Mouse (Mus musculus): ENCODE measurements at regions not wholly inside any gene's neighbourhood (a gene's known extent, or its start where the extent isn't known, plus 50 kb on each side); places are given as distances from the start of the nearest gene placed in this dataset.
"Not testable (repeated sequence)": the region's sequence is repeated elsewhere in the genome, so short reads cannot be mapped to it uniquely, and the experiment has no call there.

DNA sequence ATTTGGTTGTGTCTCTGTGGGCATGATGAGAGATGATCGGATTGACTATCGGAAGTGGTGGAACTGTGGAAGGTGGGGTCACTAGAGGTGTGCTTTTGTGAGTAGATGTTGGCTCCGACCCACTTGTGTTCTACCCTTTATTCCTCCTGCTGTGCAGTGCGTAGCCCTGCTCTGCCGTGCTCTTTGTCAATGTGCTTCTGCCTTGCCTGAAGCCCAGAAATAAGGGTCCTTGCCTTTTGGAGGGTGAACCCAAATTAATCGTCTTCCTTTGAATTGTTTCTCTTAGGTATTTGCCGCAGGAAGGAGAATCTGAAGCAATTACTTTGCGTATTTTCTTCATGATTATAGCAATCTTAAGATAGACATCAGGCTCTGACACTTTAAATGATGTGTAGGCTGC, 421.6 kb upstream of the Zfp507 start:
- no peak for DNase-seq (ENCODE audit: low read depth)

DNA sequence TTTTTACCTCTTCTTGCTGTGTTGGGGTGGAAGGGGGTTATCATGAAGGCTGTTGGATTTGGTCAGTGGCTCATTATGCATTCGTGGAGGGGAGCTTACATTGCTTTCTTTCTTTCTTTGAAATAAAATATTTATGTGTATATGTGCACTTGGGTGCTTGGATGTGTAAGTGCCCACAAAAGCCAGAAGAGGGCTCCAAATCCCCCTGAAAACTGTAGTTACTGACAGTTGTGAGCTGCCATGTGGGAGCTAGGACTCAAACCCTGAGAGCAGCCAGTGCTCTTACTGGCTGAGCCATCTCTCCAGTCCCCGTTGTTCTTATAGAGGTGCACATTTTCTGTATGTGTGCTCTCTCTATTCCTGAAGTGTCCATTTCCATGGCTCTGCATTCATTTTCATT, 415.6 kb upstream of the Zfp507 start:
- no peak for DNase-seq (ENCODE audit: low read depth)

DNA sequence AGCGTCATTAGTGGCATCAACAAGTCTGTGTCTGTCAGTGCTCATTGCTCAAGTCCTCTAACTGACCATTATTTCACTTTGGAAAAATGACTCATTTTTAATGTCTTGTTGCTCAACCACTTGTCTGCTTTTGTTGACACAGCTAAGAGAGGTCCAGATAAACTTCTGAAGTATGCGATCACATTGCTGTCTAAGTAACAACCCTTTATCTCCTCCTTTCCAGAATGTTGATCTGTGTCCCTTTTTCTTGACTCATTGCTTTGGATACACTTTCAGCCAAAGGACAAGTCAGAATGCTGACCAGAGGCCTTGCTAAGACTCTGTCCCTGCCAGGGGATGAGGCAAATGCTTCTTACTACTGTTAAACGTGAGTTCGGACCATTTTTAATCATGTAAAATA, 407.2 kb upstream of the Zfp507 start:
- no peak for DNase-seq (ENCODE audit: low read depth)

DNA sequence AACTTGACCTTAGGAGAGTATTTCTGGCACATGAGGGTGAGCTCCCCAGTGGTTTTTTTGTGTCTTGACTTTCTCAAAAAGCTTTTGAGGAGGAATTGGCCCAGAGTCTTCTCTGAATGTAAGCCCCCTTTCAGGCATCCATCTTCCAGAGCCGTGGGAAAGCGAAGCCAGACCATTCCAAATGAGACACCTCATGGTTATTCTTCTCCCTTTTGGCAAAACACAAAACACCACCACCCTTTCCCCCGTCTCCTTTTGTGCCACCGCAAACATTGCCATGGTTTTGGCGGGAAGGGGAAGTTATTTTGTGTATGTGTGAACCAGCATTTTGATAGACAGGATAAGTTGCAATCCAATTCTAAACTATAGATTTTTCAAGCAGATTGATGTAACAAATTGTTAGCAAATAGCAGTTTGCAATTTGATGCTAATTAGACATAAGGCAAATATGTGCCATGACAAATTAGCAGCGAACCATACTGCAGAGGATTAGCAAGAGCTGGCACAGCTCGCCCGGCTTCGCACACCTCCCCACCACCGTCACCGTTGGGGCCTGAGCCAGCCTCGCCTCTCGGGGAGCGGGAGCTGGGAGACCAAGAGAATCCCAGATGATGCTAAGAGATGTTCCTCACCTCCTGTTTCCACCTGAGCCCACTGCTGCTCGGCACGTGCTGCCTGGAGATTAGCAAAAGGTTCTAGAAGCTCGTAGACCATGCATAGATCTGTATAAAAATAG, 404.9 kb upstream of the Zfp507 start:
- DNase-seq (ENCODE audit: low read depth), result no peak

DNA sequence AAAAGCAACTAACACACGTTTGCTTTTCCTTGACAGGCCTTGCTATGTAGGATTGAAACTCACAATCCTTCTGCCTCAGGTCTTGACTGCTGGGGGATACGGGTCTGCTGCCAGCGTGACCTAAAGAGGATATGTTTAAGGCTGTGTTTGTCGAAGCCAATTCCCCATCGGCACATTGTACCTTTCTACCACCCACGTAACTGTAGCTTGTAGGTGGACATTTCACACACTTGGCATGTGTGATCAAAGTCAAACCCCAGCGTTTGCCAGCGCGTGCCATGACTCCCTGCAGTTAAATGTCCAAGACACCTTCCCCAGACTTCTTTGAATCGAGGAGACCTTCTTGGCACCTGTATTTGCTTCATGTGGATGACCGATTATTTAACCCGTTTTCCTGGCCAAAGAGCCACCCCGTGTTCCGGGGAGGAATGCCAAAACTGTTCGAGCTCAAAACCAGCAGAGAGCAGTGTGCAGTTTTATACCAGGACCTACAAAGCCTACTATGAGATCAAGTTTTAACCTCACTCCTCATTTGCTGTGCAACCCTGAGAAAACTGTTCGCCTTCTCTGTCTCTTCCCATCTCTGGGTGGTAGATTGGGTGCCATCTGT, 395.4 kb upstream of the Zfp507 start:
- no peak for DNase-seq (ENCODE audit: low read depth)

DNA sequence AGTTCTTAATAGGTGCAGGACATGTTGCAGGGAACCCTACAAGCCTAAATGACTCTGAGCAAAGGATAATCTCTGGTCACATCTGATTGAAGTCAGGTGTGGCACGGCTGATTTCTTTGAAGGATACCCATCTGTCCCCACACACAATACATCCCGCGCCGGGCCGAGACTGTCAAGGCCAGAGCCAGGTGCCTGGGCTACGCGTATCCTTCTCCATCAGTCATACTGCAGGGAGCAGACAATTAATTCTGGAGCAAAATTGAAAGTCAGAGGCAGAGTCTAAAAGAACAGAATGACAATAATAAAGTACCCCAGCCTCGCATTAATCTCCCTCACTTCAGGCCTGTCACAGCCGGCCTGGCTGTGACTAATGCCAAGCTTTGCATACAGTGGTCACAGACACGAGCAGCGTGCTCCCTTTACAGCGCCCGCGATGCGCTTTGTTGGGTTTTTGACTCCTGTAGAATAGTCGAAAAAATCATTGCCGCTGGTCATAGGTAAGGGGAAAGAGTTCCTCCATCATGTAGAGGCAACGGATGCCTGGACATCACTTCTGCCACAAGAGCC, 393.4 kb upstream of the Zfp507 start:
- no peak for DNase-seq (ENCODE audit: low read depth)

DNA sequence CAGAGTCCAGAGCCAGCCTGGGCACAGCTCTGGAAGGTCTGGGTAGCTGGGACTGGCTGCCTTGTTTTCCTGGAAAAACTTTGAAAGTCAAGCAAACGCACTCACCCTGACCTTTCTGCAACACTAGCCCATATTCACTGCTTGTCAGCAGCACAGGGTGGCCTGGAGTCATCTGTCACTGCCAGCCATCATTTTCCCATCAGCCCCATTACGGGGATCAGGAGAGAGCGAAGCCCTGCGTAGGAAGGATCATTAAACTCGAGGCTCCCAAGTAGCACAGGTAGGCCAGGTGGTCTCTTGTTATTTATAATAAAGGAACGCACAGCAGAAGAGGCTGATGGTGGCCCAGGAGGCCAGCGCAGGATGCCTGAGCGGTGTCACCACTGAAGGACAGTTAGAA, 389.8 kb upstream of the Zfp507 start:
- no peak for DNase-seq (ENCODE audit: low read depth)

DNA sequence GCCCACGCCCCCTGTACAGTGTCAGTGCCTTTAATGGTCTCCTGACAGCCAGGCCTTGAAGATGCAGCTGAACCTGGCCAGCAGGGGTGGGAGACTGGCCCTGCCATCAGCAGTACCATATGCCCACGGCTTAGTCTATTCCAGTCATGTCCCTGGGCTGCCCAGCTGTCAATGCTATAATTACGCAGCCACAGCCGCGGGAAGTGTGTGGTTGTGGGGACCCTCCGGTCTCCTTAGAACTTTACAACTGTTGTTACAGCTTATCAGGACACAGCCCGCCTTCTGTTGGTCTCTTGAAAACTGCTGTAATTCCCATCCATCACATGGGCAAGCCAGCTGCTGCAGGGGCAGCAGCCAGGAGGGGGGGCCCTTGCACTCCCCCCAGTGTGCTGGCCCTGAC, 375.1 kb upstream of the Zfp507 start:
- DNase-seq (ENCODE audit: low read depth), result no peak

DNA sequence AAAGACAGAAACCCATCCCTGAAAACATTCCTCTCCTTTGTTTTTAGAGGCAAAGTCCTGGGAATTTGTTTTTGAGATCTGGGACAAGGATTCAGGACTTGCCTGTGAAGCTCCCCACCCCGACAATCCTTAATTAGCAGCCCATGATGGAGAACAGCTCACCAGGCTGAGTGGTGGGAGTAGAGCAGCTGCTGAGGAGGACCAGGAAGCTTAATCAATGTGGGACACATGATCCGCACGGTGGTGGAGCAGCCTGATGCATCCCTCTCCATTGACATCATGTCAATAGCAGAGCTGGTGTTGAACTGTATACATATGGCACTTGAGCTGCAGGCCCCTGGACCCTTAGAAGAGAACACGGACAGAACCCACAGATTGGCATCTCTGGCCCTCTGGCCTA, 372.5 kb upstream of the Zfp507 start:
- no peak for DNase-seq (ENCODE audit: low read depth)

DNA sequence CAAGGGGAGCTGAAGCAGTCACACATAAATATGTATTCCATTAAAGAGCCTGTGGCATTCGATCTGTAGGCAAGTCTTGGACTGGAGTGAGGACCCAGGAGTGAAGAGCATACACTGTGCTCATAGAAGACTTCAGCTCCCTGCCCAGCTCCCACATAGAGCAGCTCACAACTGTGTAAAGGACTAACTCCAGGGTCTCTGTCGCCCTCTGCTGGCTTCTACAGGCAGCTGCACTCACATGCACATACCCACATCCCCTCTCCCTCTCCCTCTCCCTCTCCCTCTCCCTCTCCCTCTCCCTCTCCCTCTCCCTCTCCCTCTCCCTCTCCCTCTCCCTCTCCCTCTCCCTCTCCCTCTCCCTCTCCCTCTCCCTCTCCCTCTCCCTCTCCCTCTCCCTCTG, 369.7 kb upstream of the Zfp507 start:
- not testable (repeated sequence) for DNase-seq (ENCODE audit: low read depth)

DNA sequence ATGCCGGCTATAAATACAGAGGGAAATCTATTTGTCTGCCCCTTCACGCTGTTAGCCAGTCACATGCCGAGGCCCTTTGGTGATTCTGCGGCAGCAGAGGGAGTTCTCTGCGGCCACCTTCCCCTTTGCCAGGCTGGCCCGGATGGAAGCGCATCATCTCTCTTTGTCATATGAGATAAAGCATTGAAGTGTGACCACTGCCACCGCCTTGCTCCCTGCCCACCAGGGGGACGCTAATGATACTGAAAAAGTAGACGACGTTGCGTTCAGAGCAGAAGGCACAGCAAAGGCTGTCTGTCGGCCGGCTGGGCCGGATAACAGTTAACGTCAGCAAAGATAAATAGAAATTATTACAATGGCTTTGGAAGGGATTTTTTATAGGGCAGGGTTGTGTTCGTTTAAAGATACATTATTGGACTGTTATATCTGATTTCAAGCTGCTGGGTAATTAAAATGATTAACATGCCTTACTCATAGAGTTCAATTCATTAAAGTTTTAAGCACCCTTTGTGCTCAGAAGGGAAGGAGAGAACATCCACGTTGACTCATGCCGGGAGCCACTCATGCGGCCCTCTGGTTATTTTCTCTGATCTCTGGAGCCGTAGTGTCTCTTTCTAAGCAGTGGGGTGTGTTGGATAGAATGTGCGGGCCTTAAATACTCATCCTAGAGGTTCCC, 354.6 kb upstream of the Zfp507 start:
- no peak for DNase-seq (ENCODE audit: low read depth)

DNA sequence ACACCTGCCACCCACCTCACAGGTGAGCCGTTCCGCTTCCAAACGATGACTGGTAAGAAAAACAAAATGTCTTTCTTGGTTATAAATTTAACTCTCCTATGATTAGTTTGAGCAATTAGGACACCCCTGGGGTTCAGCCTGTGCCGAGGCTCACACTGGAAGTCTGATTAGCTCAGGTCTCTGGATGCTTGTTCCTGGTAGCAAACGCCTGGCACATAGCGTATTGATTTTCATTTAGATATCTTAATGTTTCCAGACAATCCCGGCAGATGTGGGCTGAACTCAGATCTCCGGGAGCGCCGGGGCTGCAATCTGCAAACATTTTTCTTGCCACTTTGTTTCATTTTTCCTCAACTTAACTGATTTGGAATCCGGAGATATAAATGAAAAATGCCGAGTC, 353.8 kb upstream of the Zfp507 start:
- no peak for DNase-seq (ENCODE audit: low read depth)

DNA sequence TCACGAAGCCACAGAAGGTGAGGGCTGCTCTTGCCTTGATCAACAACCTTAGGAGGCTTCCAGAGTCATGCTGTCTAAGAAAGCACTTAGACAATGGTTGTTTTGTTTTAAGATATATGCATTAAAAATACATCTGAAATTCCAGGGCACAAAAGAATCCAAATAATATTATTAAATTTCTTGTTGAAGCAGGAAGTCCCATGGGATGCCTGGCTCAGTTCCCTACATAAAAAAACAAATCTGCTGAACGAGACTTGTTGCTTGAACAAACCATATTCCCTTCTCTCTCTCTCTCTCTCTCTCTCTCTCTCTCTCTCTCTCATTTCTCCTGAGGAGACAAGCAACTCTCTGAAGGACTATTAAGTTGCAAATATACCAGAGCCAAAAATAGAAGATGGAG, 352.8 kb upstream of the Zfp507 start:
- DNase-seq (ENCODE audit: low read depth), result no peak

DNA sequence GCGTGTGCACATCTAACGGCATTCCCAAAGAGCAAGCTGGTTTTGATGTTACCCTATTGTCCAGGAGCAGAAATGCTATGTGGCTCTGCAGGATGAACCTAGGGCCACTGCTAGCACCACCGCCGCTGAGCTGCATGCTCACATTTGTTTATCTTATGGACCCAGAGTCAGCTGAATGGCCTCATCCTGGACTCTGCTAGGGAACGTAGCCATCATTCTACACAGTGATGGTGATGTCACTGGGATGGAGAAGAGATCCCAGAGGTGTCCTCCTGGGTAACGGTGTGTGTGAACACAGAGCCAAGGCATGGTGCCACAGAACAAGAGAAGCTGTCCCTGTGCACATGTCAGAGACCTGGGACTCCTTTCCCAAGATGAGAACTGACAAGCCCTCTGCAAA, 352.4 kb upstream of the Zfp507 start:
- DNase-seq (ENCODE audit: low read depth), result no peak

DNA sequence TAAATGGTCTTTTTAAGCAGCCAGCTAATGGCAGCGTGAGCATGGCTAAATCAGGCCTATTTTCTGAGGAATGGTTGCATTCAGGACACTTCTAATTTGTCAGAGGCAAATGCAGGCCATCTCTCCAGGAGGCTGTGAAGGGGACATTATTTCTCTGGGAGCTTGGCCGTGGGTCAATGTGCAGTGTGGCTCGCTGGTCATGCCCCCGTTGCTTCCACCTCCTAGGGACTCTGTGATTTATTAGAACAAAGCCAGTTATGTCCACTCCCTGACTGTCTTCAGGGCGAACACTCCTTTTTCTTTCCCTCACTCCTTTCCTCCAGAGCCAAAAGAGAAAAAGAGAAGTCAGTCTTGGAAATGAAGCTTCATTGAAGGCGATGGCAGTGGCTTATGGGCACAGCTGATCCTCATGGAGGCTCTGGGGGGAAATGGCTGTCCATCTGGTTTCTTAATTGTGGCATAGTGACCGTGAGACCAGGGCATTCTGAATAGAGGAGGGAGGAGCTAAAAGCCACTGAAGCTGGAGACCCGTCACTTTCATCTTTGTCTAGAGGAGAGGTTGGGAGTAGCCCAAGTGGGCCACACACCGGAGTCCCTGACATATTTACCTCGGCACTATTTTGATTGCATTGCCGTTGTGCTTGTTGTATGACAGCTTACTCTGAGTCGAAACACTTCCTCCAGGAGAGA, 348.2 kb upstream of the Zfp507 start:
- no peak for DNase-seq (ENCODE audit: low read depth)

DNA sequence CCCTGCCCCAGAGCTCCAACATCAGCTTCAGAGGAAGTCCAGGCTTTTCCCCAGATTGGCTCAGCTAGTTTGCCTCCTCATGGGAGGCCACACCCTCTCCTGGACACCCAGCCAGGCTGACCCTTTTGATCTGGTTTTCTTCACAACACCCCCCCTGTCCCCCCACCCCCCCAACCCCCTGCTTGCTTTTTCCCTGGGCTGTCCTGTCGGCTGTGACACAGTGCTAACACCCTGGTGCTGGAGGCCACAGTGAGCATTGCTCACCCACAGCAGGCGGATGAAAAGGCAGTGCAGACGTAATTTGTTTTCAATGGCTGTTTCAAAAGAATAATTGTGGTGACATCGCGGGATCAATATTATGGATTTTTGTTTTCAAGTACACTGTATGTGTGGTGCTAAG, 333.8 kb upstream of the Zfp507 start:
- no peak for DNase-seq (ENCODE audit: low read depth)

DNA sequence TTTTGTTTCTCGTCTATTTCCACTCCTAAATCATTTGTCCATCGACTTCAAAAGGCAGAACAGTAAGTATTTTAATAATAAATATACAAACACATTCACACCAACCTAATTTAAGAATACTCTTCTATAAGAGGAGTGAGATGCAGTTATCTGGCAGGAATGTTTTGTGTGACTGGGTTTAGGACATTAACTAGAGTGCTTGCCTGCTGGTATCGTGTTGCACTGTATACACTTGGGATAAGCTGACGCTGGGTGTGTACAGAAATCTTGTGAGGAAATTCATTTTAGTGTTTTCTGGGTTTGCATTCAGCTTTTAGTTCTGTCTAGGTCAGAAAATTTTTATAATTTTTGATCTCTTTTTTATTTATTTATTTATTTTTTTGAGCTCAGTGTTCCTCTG, 331.8 kb upstream of the Zfp507 start:
- DNase-seq (ENCODE audit: low read depth), result no peak

DNA sequence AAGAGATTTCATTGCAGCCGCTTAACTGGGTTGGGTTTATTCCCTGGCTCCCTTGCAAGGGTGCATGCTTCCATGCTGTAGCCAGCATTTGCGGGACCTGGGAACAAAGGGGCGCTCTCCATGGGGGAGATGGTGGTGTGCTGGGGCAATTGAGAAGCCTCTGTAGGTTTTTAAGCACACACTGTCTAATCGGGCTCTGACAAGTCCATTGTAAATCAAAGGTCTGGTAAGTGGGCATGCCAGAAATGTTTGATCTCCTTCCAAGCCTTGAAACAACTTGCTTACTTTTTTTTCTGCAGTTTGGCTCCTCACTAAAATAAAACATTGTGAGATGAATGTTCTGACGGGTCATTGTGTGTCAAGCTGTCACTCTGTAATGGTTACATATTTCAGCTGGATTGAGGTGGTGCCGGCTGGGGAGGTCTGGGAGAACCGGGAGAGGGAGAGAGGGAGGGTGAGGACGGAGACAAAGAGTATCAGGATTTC, 330.9 kb upstream of the Zfp507 start:
- no peak for DNase-seq (ENCODE audit: low read depth)

DNA sequence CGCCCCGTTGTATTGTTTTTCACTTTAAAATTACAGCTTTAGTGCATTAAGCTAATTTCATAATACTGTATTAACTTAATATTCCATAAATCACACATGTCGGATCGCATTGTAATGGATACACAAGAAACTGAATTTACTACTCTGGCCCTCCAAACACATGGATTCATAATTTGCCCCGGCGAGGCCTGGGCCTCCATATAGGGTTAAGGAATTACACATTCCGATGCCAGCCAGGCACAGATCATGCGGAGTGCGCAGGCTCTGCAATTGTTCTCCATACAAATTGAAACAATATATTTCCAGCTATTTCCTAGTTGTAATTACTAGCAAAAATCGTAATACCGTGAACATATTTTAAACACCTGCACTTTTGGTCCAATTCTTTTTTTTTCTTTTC, 330.2 kb upstream of the Zfp507 start:
- DNase-seq (ENCODE audit: low read depth), result no peak

DNA sequence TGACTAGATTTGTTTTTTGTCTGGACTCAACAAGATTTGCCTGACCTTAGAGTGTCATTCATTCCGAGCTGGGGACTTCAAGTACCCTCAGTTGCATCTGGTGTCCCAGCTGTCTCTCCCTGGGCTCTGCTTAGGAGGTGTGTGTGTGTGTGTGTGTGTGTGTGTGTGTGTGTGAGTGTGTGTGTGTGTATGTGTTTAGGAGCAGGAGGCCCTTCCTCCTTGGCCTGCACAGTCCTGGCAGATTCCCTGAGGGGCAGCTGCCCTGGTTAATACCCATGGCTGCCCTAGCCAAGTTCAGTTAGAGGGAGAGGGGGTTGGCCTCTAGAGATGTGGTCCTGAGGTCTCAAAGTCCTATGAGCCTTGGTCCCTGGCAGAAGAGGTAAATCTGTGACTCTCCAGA, 329.8 kb upstream of the Zfp507 start:
- no peak for DNase-seq (ENCODE audit: low read depth)

DNA sequence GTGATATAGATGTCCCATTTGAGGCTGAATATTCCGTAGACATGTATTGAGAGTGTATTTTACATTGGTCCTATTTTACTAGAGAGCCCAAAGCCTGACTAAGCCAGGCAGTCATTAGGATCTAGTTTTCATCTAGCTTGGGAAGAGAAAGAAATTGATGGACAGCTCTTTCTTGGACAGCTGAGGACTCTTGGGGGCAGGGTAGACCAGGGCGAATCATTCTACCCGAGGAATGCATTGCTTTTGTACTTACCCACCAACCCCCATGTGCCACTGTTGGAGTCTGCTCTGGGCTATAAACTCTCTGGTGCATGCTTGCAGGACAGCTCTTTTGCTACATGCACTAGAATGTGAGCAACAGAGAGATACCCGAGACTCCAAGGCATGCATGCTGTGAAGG, 294.3 kb upstream of the Zfp507 start:
- no peak for DNase-seq (ENCODE audit: low read depth)
